Mouse (Mus musculus): ENCODE data around the gene Slc25a47. TPM values are rescaled to one million over a fixed set of nuclear protein-coding genes. Genes with fewer than 3 reads are reported as not detected.
A peak's percentile ranks its signal among the peaks of the same experiment; 100 is the strongest.

Slc25a47 gene
- polyA plus RNA-seq, 2 experiments: 3.4 to 3.9 TPM

GRCm38 (mm10) chr12:108834786-108835185, 1.1 kb upstream of the Slc25a47 start:
- Histone ChIP-seq H3K9ac (replicated peaks) (no peak overlapping the region), H3K27me3 (ENCODE audit: control insufficient read depth, insufficient read depth, low read length) (no peaks in the 10 kb centered on the region), H3K36me3 (replicated peaks; ENCODE audit: control insufficient read depth, insufficient read depth, low read depth) (no peaks in the 10 kb centered on the region), H3K4me2 (ENCODE audit: low read depth) (peak overlapping the region; percentile 82), H3K9me3 (ENCODE audit: control insufficient read depth, low read length) (no peaks in the 10 kb centered on the region), H3K27ac (no peak overlapping the region), H3K4me3 (ENCODE audit: insufficient read depth in 1 of 2, low read depth in 2 of 2, low read length in 2 of 2) (peak overlapping the region; percentile 41 to 60; a peak in 3 of 4 replicates), H3K4me1 (replicated peaks; ENCODE audit: control insufficient read depth in 2 of 2, insufficient read depth in 2 of 2, low read length in 1 of 2) (peaks cover 6 to 12% of the 10 kb centered on the region in 2 experiments)
- ATAC-seq (ENCODE audit: insufficient read depth): no peak
- no peak for TF ChIP-seq CTCF (IDR thresholded peaks at IDR 0.05; ENCODE audit: low read depth)
- no peak for TF ChIP-seq EP300 (IDR thresholded peaks at IDR 0.05; ENCODE audit: low read depth)
- WGBS (ENCODE audit: insufficient replicate concordance): 53% methylated on average over 5 of the region's 5 CpGs
- DNase-seq (ENCODE audit: low read depth in 3 of 3, low spot score in 3 of 3): no peak

GRCm38 (mm10) chr12:108835208-108835839, 522 bp upstream of the Slc25a47 start:
- DNase-seq (ENCODE audit: low read depth in 3 of 3, low spot score in 3 of 3) (no peak), ATAC-seq (ENCODE audit: insufficient read depth) (peak; percentile 9)
- peak overlapping the region; percentile 41 to 60 for H3K4me3 ChIP-seq (ENCODE audit: insufficient read depth in 1 of 2, low read depth in 2 of 2, low read length in 2 of 2)
- H3K9me3 ChIP-seq (ENCODE audit: control insufficient read depth, low read length): no peaks in the 10 kb centered on the region
- H3K36me3 ChIP-seq (replicated peaks; ENCODE audit: control insufficient read depth, insufficient read depth, low read depth): no peaks in the 10 kb centered on the region
- WGBS (ENCODE audit: insufficient replicate concordance): 6% methylated on average over 49 of the region's 51 CpGs
- H3K4me1 ChIP-seq (replicated peaks; ENCODE audit: control insufficient read depth in 2 of 2, insufficient read depth in 2 of 2, low read length in 1 of 2): peaks cover 6 to 12% of the 10 kb centered on the region in 2 experiments
- H3K27me3 ChIP-seq (ENCODE audit: control insufficient read depth, insufficient read depth, low read length): no peaks in the 10 kb centered on the region
- peak overlapping the region; percentile 82 for H3K4me2 ChIP-seq (ENCODE audit: low read depth)
- H3K9ac ChIP-seq (replicated peaks): peak overlapping the region; percentile 25
- no peak overlapping the region for H3K27ac ChIP-seq
- no peak for TF ChIP-seq EP300 (IDR thresholded peaks at IDR 0.05; ENCODE audit: low read depth)
- TF ChIP-seq CTCF (IDR thresholded peaks at IDR 0.05; ENCODE audit: low read depth): no peak; the same call in 1 of the 2 replicates

- DNase-seq (ENCODE audit: low read depth in 3 of 3, low spot score in 3 of 3) (no peak), ATAC-seq (ENCODE audit: insufficient read depth) (no peak)
- no peaks in the 10 kb centered on the region for H3K27me3 ChIP-seq (ENCODE audit: control insufficient read depth, insufficient read depth, low read length)
- H3K4me2 ChIP-seq (ENCODE audit: low read depth): peak overlapping the region; percentile 82
- WGBS (ENCODE audit: insufficient replicate concordance): 41% methylated on average over 7 of the region's 7 CpGs
- no peaks in the 10 kb centered on the region; the same call in 1 of the 2 replicates for H3K36me3 ChIP-seq (replicated peaks; ENCODE audit: control insufficient read depth, insufficient read depth, low read depth)
- H3K9ac ChIP-seq (replicated peaks): peak overlapping the region; percentile 55
- peaks cover 6 to 12% of the 10 kb centered on the region in 2 experiments for H3K4me1 ChIP-seq (replicated peaks; ENCODE audit: control insufficient read depth in 2 of 2, insufficient read depth in 2 of 2, low read length in 1 of 2)
- no peak overlapping the region for H3K27ac ChIP-seq
- H3K9me3 ChIP-seq (ENCODE audit: control insufficient read depth, low read length): no peaks in the 10 kb centered on the region
- TF ChIP-seq EP300 (IDR thresholded peaks at IDR 0.05; ENCODE audit: low read depth): no peak
- no peak for TF ChIP-seq CTCF (IDR thresholded peaks at IDR 0.05; ENCODE audit: low read depth)
- H3K4me3 ChIP-seq (ENCODE audit: insufficient read depth in 1 of 2, low read depth in 2 of 2, low read length in 2 of 2): peak overlapping the region; percentile 60
Measured at GRCm38 (mm10) chr12:108836722-108837121, 876 bp downstream of the Slc25a47 start.

GRCm38 (mm10) chr12:108841181-108841580, 5.3 kb downstream of the Slc25a47 start:
- Histone ChIP-seq H3K27ac (no peak overlapping the region), H3K9me3 (ENCODE audit: control insufficient read depth, low read length) (no peaks in the 10 kb centered on the region), H3K36me3 (replicated peaks; ENCODE audit: control insufficient read depth, insufficient read depth, low read depth) (no peaks in the 10 kb centered on the region; the same call in 1 of the 2 replicates), H3K9ac (replicated peaks) (no peak overlapping the region), H3K4me3 (ENCODE audit: insufficient read depth in 1 of 2, low read depth in 2 of 2, low read length in 2 of 2) (no peak overlapping the region), H3K4me2 (ENCODE audit: low read depth) (no peak overlapping the region), H3K27me3 (ENCODE audit: control insufficient read depth, insufficient read depth, low read length) (no peaks in the 10 kb centered on the region), H3K4me1 (replicated peaks; ENCODE audit: control insufficient read depth in 2 of 2, insufficient read depth in 2 of 2, low read length in 1 of 2) (peaks cover 6 to 13% of the 10 kb centered on the region in 2 experiments)
- ATAC-seq (ENCODE audit: insufficient read depth): no peak
- DNase-seq (ENCODE audit: low read depth in 3 of 3, low spot score in 3 of 3): no peak
- TF ChIP-seq CTCF (IDR thresholded peaks at IDR 0.05; ENCODE audit: low read depth) (no peak), EP300 (IDR thresholded peaks at IDR 0.05; ENCODE audit: low read depth) (no peak)
- 83% methylated on average over 6 of the region's 6 CpGs for WGBS (ENCODE audit: insufficient replicate concordance)

GRCm38 (mm10) chr12:108842663-108843062, 6.8 kb downstream of the Slc25a47 start:
- Histone ChIP-seq H3K9me3 (ENCODE audit: control insufficient read depth, low read length) (no peaks in the 10 kb centered on the region), H3K4me1 (replicated peaks; ENCODE audit: control insufficient read depth in 2 of 2, insufficient read depth in 2 of 2, low read length in 1 of 2) (peaks cover 0 to 5% of the 10 kb centered on the region in 2 experiments; a peak in 3 of 4 replicates), H3K9ac (replicated peaks) (no peak overlapping the region), H3K27me3 (ENCODE audit: control insufficient read depth, insufficient read depth, low read length) (no peaks in the 10 kb centered on the region), H3K4me2 (ENCODE audit: low read depth) (no peak overlapping the region), H3K4me3 (ENCODE audit: insufficient read depth in 1 of 2, low read depth in 2 of 2, low read length in 2 of 2) (no peak overlapping the region), H3K36me3 (replicated peaks; ENCODE audit: control insufficient read depth, insufficient read depth, low read depth) (no peaks in the 10 kb centered on the region; the same call in 1 of the 2 replicates), H3K27ac (no peak overlapping the region)
- DNase-seq (ENCODE audit: low read depth in 3 of 3, low spot score in 3 of 3) (no peak), ATAC-seq (ENCODE audit: insufficient read depth) (no peak)
- WGBS (ENCODE audit: insufficient replicate concordance): 64% methylated on average over 7 of the region's 7 CpGs
- no peak for TF ChIP-seq EP300 (IDR thresholded peaks at IDR 0.05; ENCODE audit: low read depth)
- TF ChIP-seq CTCF (IDR thresholded peaks at IDR 0.05; ENCODE audit: low read depth): no peak
